Mouse (Mus musculus) liver, embryonic 18 days (tissue): ENCODE data around the gene Ccdc88c. TPM values are rescaled to one million over a fixed set of nuclear protein-coding genes. Genes with fewer than 3 reads are reported as not detected.

ENCODE experiments used
- polyA plus RNA-seq: library from polyadenylated mRNA; depleted of rRNA; stranded (reverse); fragments of >200 nt; gene quantifications from 2 replicates; pipeline ENCODE4 v1.2.3, GENCODE M21; 2012; rRNA removed

Ccdc88c gene
- 6.2 and 7.0 TPM in 2 replicates for polyA plus RNA-seq

GRCm38 (mm10) chr12:101028954-101029731 is at the start of gene Ccdc88c:
Ccdc88c (minus strand) TSS chr12:101029056.

DNA sequence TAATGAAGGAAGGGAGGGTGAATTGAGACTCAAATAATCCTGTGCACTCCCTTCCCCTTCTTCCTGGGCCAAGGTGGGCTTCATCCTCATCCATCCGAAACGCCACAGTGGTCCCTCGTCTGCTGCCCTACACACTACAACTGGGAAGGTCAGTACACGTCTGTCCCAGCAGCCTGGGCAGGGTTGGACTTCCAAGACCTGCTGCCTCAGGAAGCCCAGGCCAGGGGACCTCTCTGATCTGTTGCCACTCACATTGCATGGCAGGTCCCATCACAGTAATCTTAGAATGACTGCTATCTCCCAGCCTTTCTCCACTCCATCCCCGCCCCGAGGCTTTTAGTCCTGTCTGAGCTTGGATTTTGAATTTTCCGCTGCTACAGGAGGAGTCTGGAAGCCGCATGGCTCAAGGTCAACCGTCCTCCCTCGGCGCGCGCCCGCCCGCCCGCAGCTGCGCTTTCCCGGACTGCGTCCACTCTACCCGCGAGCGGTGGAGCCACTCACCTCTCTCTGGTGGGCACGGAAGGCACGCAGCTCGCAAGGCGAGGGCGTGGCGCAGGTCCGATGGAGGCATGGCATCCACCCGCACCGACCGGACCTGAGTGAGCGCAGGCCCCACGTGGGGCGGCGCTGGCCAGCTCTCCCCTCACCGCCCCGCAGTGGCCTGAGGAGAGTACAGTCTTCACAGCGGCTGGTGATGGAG is 121.1 kb downstream of the Ccdc88c start, which contains the start of gene Gpr68:
Gene Gpr68, minus strand, starts transcription at position 601 of the 700 bp plus-strand sequence.

Other genes starting within 250 kb of the Ccdc88c start
- gene Dglucy, start 250.0 kb downstream of the Ccdc88c start, polyA plus RNA-seq: 1.2 and 1.5 TPM in 2 replicates
- gene Gpr68, start 120.9 kb downstream of the Ccdc88c start, polyA plus RNA-seq: 0.14 and 0.16 TPM in 2 replicates
- 18.1 and 22.4 TPM in 2 replicates for gene Ppp4r3a, start 54.6 kb upstream of the Ccdc88c start, polyA plus RNA-seq